Mouse (Mus musculus) intestine, embryonic 15.5 days (tissue): Measurements from ENCODE around the gene Pole. TPM values are rescaled to one million over a fixed set of nuclear protein-coding genes. Genes with fewer than 3 reads are reported as not detected.

Experiments
- ATAC-seq: fragments of 200-750 bp; cut with Nextera tagmentation; 2 replicates; pipeline ENCODE4 v1.8.0; 2017; ENCODE audit warnings: moderate TSS enrichment, moderate library complexity
- H3K27ac ChIP-seq: fragments of 300-500 bp; sonication (generic); 2 replicates; pipeline ENCODE4 v1.5.1; 2015; ENCODE audit warnings: mild to moderate bottlenecking, inconsistent platforms
- H3K27me3 ChIP-seq: fragments of 300-500 bp; sonication (generic); replicated peaks from 2 replicates; pipeline ENCODE4 v1.6.1; 2015; ENCODE audit warnings: inconsistent platforms
- H3K36me3 ChIP-seq: fragments of 300-500 bp; sonication (generic); 2 replicates; pipeline ENCODE4 v1.6.1; 2015; ENCODE audit warnings: inconsistent platforms
- H3K4me1 ChIP-seq: fragments of 300-500 bp; sonication (generic); replicated peaks from 2 replicates; pipeline ENCODE4 v1.6.1; 2015; ENCODE audit warnings: inconsistent platforms
- H3K4me2 ChIP-seq: fragments of 300-500 bp; sonication (generic); replicated peaks from 2 replicates; pipeline ENCODE4 v1.6.1; 2015; ENCODE audit warnings: mild to moderate bottlenecking, inconsistent platforms
- H3K4me3 ChIP-seq: fragments of 300-500 bp; sonication (generic); replicated peaks from 2 replicates; pipeline ENCODE4 v1.5.1; 2015; ENCODE audit warnings: inconsistent platforms
- H3K9ac ChIP-seq: fragments of 300-500 bp; sonication (generic); 2 replicates; pipeline ENCODE4 v1.6.1; 2015; ENCODE audit warnings: inconsistent platforms
- H3K9me3 ChIP-seq: fragments of 300-500 bp; sonication (generic); 2 replicates; pipeline ENCODE4 v1.6.1; 2016; ENCODE audit warnings: inconsistent platforms
- WGBS: fragments of 180-500 bp; shearing (Covaris S2); methylation state at CpG from one replicate; pipeline ENCODE4 v1.1.7; 2015; 5-methylcytosine and 5-hydroxymethylcytosine counted together
- polyA plus RNA-seq: library from polyadenylated mRNA; unstranded; fragments of >200 nt; fragmentation: Nextera tagmentation; extraction: Ambion mirVana; gene quantifications from 2 replicates; pipeline ENCODE4 v1.2.1, GENCODE M21; 2015

Pole gene
- 20.4 and 22.0 TPM in 2 replicates for polyA plus RNA-seq

- peak within 1 kb of the TSS; percentile 73 for H3K27ac ChIP-seq
Observed at GRCm38 (mm10) chr5:110285770-110286445, at the start of gene Pole, which contains the start of gene Pxmp2. Gene Pole, plus strand, starts transcription at chr5:110286306. Gene Pxmp2, minus strand, starts transcription at chr5:110286186.

GRCm38 (mm10) chr5:110244091-110244490 is 42.0 kb upstream of the Pole start:
- H3K27ac ChIP-seq, result no peak overlapping the region
- peaks cover 21% of the 10 kb centered on the region for H3K36me3 ChIP-seq
- no peak overlapping the region for H3K4me2 ChIP-seq
- no peak for ATAC-seq
- 87% methylated on average over 2 of the region's 2 CpGs for WGBS
- H3K9me3 ChIP-seq, result no peaks in the 10 kb centered on the region
- no peaks in the 10 kb centered on the region for H3K27me3 ChIP-seq
- no peak overlapping the region for H3K9ac ChIP-seq
- no peak overlapping the region for H3K4me3 ChIP-seq
- H3K4me1 ChIP-seq, result no peaks in the 10 kb centered on the region

More at GRCm38 (mm10) chr5:110285770-110286445, at the start of gene Pole, which contains the start of gene Pxmp2:
- WGBS, result under 1% methylated on average over 59 of the region's 64 CpGs
- Histone ChIP-seq H3K4me3 (peak within 1 kb of the TSS; percentile 84), H3K9me3 (no peaks in the 10 kb centered on the region), H3K36me3 (peaks cover 5% of the 10 kb centered on the region), H3K9ac (peak within 1 kb of the TSS; percentile 81), H3K27me3 (no peaks in the 10 kb centered on the region), H3K4me1 (peaks cover 9% of the 10 kb centered on the region), H3K4me2 (peak within 1 kb of the TSS; percentile 98)
- ATAC-seq, result peak; percentile 98

- Histone ChIP-seq H3K4me3 (no peak overlapping the region), H3K4me2 (no peak overlapping the region), H3K4me1 (peaks cover 5% of the 10 kb centered on the region), H3K27ac (no peak overlapping the region), H3K9ac (no peak overlapping the region), H3K27me3 (no peaks in the 10 kb centered on the region), H3K9me3 (no peaks in the 10 kb centered on the region), H3K36me3 (peaks cover 15% of the 10 kb centered on the region)
- no peak for ATAC-seq
- WGBS, result 75% methylated on average over 4 of the region's 4 CpGs
Observed at GRCm38 (mm10) chr5:110266941-110267340, 19.2 kb upstream of the Pole start.

DNA sequence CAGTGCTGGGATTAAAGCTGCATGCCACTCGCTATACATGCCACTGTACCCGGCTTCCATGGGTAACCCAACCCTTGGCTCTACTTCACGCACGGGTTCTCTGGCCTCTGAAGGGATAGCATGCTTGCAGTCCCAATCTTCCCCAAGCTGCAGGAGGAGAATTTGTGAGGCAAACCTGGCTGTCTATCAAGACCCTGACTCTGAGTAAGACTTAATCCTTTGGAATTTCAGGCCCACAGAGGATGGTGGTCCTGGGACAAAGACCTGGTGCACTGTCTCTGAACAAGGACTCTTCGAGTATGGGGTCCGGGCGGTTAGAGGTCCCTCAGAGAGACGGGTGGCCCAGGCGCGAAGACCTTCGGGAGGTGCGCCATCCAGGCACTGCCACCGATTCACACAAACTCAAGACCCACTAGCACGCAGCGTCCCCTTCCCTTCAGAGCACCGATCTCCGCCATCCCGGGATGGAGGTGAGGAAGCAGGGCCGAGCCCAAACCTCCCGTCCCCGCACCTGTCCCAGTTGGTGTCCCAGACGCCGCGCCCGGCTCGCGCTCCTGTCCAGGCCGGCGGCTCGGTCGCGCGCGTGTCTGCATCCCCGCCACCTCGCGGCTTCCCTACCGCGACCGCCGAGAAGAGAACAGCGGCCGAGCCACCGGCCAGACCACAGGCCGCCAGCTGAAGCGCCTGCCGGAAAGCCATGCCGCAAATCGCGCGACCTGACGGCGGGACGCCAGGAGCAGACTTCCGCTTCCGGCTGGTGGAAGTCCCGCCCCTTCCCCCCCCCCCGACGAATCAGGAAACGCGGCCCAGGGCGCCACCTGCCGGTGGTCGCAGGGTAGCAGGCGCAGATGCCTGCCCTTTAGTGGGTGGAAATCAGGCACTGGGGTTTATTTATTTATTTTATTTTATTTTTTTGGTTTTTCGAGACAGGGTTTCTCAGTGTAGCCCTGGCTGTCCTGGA is 16.7 kb upstream of the Pole start, which contains the start of gene Pgam5:
Pgam5 (minus strand) TSS at position 773 of the 961 bp plus-strand sequence.
- peak; percentile 91 for ATAC-seq
- Histone ChIP-seq H3K9ac (peak within 1 kb of the TSS; percentile 81), H3K27me3 (no peaks in the 10 kb centered on the region), H3K4me1 (peaks cover 5% of the 10 kb centered on the region), H3K4me2 (peak within 1 kb of the TSS; percentile 83), H3K9me3 (no peaks in the 10 kb centered on the region), H3K4me3 (peak within 1 kb of the TSS; percentile 91), H3K36me3 (peaks cover 13% of the 10 kb centered on the region), H3K27ac (peak within 1 kb of the TSS; percentile 67; the same call in 1 of the 2 replicates)
- WGBS, result under 1% methylated on average over 66 of the region's 66 CpGs

DNA sequence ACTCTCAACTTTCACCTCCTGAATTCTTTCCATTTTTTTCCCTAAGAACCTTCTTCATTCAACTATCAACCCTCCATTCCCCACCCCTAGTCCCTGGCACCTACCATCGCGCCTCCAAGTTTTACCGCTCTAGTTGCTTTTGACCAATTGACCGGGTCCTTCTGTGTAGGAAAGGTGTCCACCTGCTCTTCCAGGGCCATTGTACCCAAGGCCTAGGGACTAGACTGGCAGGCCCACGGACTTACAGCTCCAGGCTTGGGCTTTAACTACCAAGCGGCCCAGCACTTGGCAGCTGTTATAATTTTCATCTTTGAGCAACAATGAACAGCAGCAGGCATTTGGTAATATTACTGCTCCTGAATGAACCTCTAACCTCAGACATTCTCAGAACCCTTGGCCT is 15.9 kb upstream of the Pole start:
- WGBS, result 93% methylated on average over 6 of the region's 6 CpGs
- H3K9ac ChIP-seq, result no peak overlapping the region
- ATAC-seq, result no peak
- H3K4me2 ChIP-seq, result no peak overlapping the region
- no peaks in the 10 kb centered on the region for H3K9me3 ChIP-seq
- peaks cover 5% of the 10 kb centered on the region for H3K4me1 ChIP-seq
- no peaks in the 10 kb centered on the region for H3K27me3 ChIP-seq
- peaks cover 5% of the 10 kb centered on the region; the same call in 1 of the 2 replicates for H3K36me3 ChIP-seq
- no peak overlapping the region for H3K4me3 ChIP-seq
- H3K27ac ChIP-seq, result no peak overlapping the region

DNA sequence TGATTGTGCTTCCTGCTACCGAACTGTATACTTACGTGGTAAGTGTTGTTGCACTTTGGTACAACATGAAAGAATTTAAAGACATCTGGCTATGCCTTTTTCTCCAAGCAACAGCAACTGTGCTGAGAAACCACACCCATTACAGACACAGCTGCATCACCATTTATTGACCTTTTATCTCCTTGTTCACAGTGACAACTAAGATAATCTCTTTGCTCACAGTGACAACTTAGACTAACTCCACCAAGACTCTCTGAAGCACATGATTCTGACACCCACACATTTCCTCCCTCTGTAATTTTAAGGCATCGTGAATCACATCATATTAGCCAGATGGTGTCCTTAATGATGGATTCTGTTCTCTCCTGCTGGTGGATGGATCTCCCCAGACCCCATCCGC is 12.0 kb upstream of the Pole start:
- Histone ChIP-seq H3K36me3 (no peaks in the 10 kb centered on the region), H3K9me3 (no peaks in the 10 kb centered on the region), H3K27ac (no peak overlapping the region), H3K4me2 (no peak overlapping the region), H3K27me3 (no peaks in the 10 kb centered on the region), H3K4me3 (no peak overlapping the region), H3K9ac (no peak overlapping the region), H3K4me1 (no peaks in the 10 kb centered on the region)
- WGBS, result 85% methylated on average over 4 of the region's 4 CpGs
- no peak for ATAC-seq

DNA sequence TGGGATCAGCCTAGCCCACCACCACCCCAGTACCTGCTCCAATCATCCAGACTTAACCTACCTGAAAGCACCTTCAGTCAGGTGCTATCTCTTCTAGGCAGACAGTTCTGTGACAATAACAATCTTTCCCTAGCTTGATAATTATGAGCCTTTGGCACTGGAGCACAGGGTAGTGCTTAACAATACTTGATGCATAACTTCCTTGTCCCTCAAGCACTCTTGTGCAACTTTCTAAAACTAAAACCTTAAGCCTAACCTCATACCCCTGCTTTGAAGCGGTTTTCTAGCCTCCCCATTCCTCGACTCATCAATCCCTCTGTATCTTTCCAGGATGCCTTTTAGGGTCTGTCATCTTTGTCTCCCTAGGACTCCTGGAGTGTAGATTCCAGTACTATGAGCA is 11.3 kb upstream of the Pole start:
- H3K4me2 ChIP-seq, result no peak overlapping the region
- no peaks in the 10 kb centered on the region for H3K9me3 ChIP-seq
- H3K9ac ChIP-seq, result no peak overlapping the region
- no peaks in the 10 kb centered on the region for H3K36me3 ChIP-seq
- no peak overlapping the region for H3K4me3 ChIP-seq
- H3K27me3 ChIP-seq, result no peaks in the 10 kb centered on the region
- ATAC-seq, result no peak
- H3K4me1 ChIP-seq, result no peaks in the 10 kb centered on the region
- WGBS, result 59% methylated on average over 2 of the region's 2 CpGs
- no peak overlapping the region for H3K27ac ChIP-seq

- WGBS, result 86% methylated on average over 2 of the region's 2 CpGs
- no peaks in the 10 kb centered on the region for H3K27me3 ChIP-seq
- no peaks in the 10 kb centered on the region for H3K9me3 ChIP-seq
- H3K9ac ChIP-seq, result no peak overlapping the region
- no peaks in the 10 kb centered on the region for H3K36me3 ChIP-seq
- H3K27ac ChIP-seq, result no peak overlapping the region
- no peak for ATAC-seq
- no peak overlapping the region for H3K4me3 ChIP-seq
- H3K4me2 ChIP-seq, result no peak overlapping the region
- no peaks in the 10 kb centered on the region for H3K4me1 ChIP-seq
Observed at GRCm38 (mm10) chr5:110276391-110276790, 9.7 kb upstream of the Pole start.

GRCm38 (mm10) chr5:110276910-110277309 is 9.2 kb upstream of the Pole start:
- Histone ChIP-seq H3K9me3 (no peaks in the 10 kb centered on the region), H3K27me3 (no peaks in the 10 kb centered on the region), H3K9ac (no peak overlapping the region), H3K4me2 (no peak overlapping the region), H3K27ac (no peak overlapping the region), H3K36me3 (no peaks in the 10 kb centered on the region), H3K4me3 (no peak overlapping the region), H3K4me1 (no peaks in the 10 kb centered on the region)
- WGBS, result 90% methylated on average over 1 of the region's 1 CpGs
- ATAC-seq, result no peak

- WGBS, result 78% methylated on average over 2 of the region's 2 CpGs
Observed at GRCm38 (mm10) chr5:110281984-110282383, 4.1 kb upstream of the Pole start.

DNA sequence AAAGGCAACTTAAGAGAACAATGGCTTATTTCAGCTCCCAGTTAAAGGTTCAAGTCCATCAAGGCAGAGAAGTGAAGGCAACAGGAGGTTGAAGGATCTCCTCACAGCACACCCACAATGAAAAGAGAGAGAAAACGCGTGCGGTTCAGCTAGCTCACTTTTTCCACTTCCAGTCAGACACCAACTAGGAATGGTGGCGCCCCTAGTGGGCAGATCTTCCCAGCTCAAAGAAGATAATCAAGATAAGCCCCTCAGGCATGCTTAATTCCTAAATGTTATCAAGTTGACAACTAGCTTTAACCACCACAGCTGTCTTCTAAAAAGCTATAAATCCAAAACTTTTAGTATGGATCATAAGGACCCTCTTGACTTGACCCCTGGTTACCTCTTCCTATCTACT is 1.6 kb upstream of the Pole start:
- peak overlapping the region; percentile 98 for H3K4me2 ChIP-seq
- no peak for ATAC-seq
- 0 out of 2 replicates have a peak, but pooled peaks cover 3% of the 10 kb centered on the region for H3K36me3 ChIP-seq
- H3K27me3 ChIP-seq, result no peaks in the 10 kb centered on the region
- no peak overlapping the region for H3K9ac ChIP-seq
- 6% methylated on average over 4 of the region's 4 CpGs for WGBS
- H3K27ac ChIP-seq, result no peak overlapping the region
- H3K4me3 ChIP-seq, result no peak overlapping the region
- H3K9me3 ChIP-seq, result no peaks in the 10 kb centered on the region
- peaks cover 9% of the 10 kb centered on the region for H3K4me1 ChIP-seq

More at GRCm38 (mm10) chr5:110281984-110282383, 4.1 kb upstream of the Pole start:
- Histone ChIP-seq H3K27ac (no peak overlapping the region), H3K4me1 (peaks cover 6% of the 10 kb centered on the region; the same call in 1 of the 2 replicates), H3K4me2 (no peak overlapping the region), H3K9me3 (no peaks in the 10 kb centered on the region), H3K36me3 (no peaks in the 10 kb centered on the region), H3K9ac (no peak overlapping the region), H3K27me3 (no peaks in the 10 kb centered on the region), H3K4me3 (no peak overlapping the region)
- ATAC-seq, result no peak

GRCm38 (mm10) chr5:110285156-110285555 is 950 bp upstream of the Pole start:
- Histone ChIP-seq H3K4me2 (peak overlapping the region; percentile 98), H3K27ac (no peak overlapping the region), H3K9me3 (no peaks in the 10 kb centered on the region), H3K36me3 (0 out of 2 replicates have a peak, but pooled peaks cover 3% of the 10 kb centered on the region), H3K9ac (peak overlapping the region; percentile 61; the same call in 1 of the 2 replicates), H3K4me1 (peaks cover 9% of the 10 kb centered on the region), H3K27me3 (no peaks in the 10 kb centered on the region), H3K4me3 (peak overlapping the region; percentile 84)
- peak; percentile 6; the same call in 1 of the 2 replicates for ATAC-seq
- WGBS, result 3% methylated on average over 15 of the region's 15 CpGs
